27 mouse cellular contexts compared by ENCODE assay signal in the genomic region with DNA sequence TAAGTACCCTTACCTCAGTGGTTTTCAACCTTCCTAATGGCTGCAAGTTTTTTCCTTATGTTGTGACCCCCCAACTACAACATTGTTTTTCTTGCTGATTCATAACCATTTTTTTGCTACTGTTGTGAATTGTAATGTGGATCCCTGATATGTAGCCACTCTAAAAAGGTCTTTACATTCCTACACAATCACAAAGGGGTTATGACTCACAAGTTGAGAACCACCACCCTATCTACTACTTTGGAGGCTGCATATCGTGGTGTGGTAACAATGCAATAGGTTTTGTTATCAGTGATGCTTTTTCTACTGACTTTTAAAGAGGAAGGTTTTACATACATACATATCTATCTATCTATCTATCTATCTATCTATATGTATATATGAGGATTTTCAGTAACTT.
"Had no signal": no experiment of that assay in that cellular context is flagged by ENCODE, and none has a peak within 500 bp of the region (broad histone marks: within the 10 kb centered on the region; RNA-seq: fewer than 3 reads in every experiment).

No protein-coding gene starts in this region.

- H3K27me3 ChIP-seq: embryonic facial prominence, embryonic 12.5 days; embryonic facial prominence, embryonic 13.5 days; embryonic facial prominence, embryonic 15.5 days; forebrain, embryonic 12.5 days; forebrain, embryonic 13.5 days; forebrain, embryonic 15.5 days had no signal

- ATAC-seq: forebrain, embryonic 13.5 days; forebrain, embryonic 14.5 days; forebrain, embryonic 15.5 days; forebrain, embryonic 16.5 days; forebrain, postnatal 0 days had no signal

- H3K4me2 ChIP-seq: embryonic facial prominence, embryonic 12.5 days; embryonic facial prominence, embryonic 13.5 days; embryonic facial prominence, embryonic 15.5 days; forebrain, embryonic 12.5 days; forebrain, embryonic 13.5 days; forebrain, embryonic 15.5 days; heart, embryonic 11.5 days had no signal

- H3K9me3 ChIP-seq: embryonic facial prominence, embryonic 10.5 days; embryonic facial prominence, embryonic 12.5 days; embryonic facial prominence, embryonic 13.5 days; embryonic facial prominence, embryonic 15.5 days; forebrain, embryonic 10.5 days; forebrain, embryonic 12.5 days; forebrain, embryonic 13.5 days; forebrain, embryonic 15.5 days; heart, embryonic 10.5 days had no signal

- H3K9ac ChIP-seq: embryonic facial prominence, embryonic 12.5 days; embryonic facial prominence, embryonic 13.5 days; embryonic facial prominence, embryonic 15.5 days; forebrain, embryonic 12.5 days; forebrain, embryonic 13.5 days; forebrain, embryonic 15.5 days; forebrain, postnatal 0 days had no signal

- H3K27ac ChIP-seq: embryonic facial prominence, embryonic 10.5 days; embryonic facial prominence, embryonic 12.5 days; embryonic facial prominence, embryonic 13.5 days; embryonic facial prominence, embryonic 15.5 days; forebrain, embryonic 10.5 days; forebrain, embryonic 12.5 days; forebrain, embryonic 13.5 days; forebrain, embryonic 15.5 days; gastrocnemius, adult 2 months; heart, adult 2 months; heart, embryonic 10.5 days had no signal

- H3K4me1 ChIP-seq: embryonic facial prominence, embryonic 10.5 days; embryonic facial prominence, embryonic 12.5 days; embryonic facial prominence, embryonic 15.5 days; forebrain, embryonic 10.5 days; forebrain, embryonic 12.5 days; forebrain, embryonic 13.5 days; forebrain, embryonic 15.5 days; heart, embryonic 10.5 days had no signal

- H3K4me3 ChIP-seq: embryonic facial prominence, embryonic 10.5 days; embryonic facial prominence, embryonic 12.5 days; embryonic facial prominence, embryonic 13.5 days; embryonic facial prominence, embryonic 15.5 days; erythroblast, embryonic 14.5 days; forebrain, embryonic 10.5 days; forebrain, embryonic 12.5 days; forebrain, embryonic 13.5 days; forebrain, embryonic 15.5 days; gastrocnemius, adult 2 months; heart, adult 2 months; heart, embryonic 10.5 days had no signal

- DNase-seq: cerebellum, postnatal 10 days; cerebellum, postnatal 14 days; cerebellum, postnatal 25 days; cerebellum, postnatal 36 days; embryo, embryonic 11 days; forebrain, postnatal 0 days; gastrocnemius, adult 2 months; gastrocnemius, postnatal 10 days; gastrocnemius, postnatal 14 days; gastrocnemius, postnatal 25 days; gastrocnemius, postnatal 36 days; heart, adult 11 months; heart, adult 18-20 months; heart, adult 2 months had no signal
